Mouse (Mus musculus) bone marrow, adult 2 months (tissue): Measurements from ENCODE around the gene Mast3.

Experiments used
- CTCF ChIP-seq: fragments of 200-500 bp; IDR thresholded peaks from 2 replicates; pipeline ENCODE4 v1.5.1; 2011; ENCODE audit warnings: low read length, control low read depth; ENCODE audit not compliant: control insufficient read depth, insufficient read depth
- POLR2A ChIP-seq: fragments of 200-500 bp; IDR thresholded peaks from 2 replicates; pipeline ENCODE4 v1.6.1; 2011; ENCODE audit warnings: low read depth, mild to moderate bottlenecking, control low read depth, low read length, borderline replicate concordance; ENCODE audit not compliant: control insufficient read depth

DNA sequence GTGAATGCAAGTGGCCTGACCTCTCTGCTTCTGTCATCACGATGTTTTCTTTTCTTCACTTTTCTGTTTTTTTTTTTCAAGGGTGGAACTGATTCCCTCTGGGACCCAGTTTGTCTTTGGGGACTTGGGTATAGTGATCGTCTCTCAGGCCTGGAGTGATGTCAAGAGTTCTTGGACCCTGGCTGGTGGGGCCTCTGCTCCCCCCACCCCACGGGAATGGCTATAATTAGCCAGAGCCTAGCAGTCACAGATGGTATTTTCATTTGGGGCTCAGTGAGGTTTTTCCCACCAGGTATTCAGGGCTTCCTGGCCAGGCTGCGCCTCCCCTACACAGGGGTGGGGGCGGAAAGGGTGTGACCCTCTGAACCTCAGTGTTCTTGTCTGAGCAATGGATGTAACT, 63.2 kb downstream of the Mast3 start:
- TF ChIP-seq CTCF (no peak), POLR2A (no peak)
